Comparison of ENCODE assay signal across 9 mouse cellular contexts in the genomic region with DNA sequence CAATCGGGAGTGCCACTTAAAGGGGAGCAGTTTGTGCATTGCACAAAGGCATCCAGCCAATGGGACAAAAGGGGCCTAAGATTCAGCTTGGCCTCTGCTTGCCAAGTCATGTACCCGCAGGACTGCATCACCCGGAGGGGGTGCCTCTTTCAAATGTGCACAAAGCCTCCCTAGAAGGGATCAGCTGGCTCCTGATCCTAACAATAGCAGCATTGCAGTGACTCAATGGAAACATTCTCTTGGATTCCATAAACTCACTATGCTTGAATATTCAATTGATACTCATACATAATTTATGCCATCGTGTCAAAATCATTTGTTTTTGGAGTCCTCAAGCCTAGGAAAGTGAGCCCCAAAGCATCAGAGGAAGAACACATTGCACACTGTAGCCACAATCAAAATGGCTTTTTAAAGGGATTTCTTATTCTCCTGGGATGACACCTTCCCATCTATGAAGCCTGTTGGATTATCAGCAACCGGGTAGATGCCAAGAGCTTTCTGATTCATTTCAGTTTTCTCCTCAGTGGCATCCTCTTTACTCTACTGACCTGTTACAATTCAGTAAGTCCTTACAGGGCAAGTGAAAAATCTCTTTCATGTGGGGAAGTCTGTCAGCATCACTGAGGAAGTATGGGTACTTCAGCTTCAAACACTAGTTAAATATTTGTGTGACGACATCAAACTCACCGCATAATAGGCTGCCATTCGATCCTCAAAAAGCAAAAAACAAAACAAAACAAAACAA. TPM values are rescaled to one million over a fixed set of nuclear protein-coding genes. Genes with fewer than 3 reads are reported as not detected.
DNase-seq lines count a peak whose midpoint lies in the region; ATAC-seq and TF ChIP-seq lines count a peak whose summit lies in the region.
"Had no signal": no experiment of that assay in that cellular context is flagged by ENCODE, and none has a peak within 500 bp of the region (broad histone marks: within the 10 kb centered on the region; RNA-seq: fewer than 3 reads in every experiment).

No protein-coding gene starts in this region.

- no peaks in the 10 kb centered on the region for H3K9me3 ChIP-seq in hindbrain, embryonic 11.5 days (ENCODE audit: control insufficient read depth, low read length)
- no peaks in the 10 kb centered on the region for H3K9me3 ChIP-seq in neural tube, embryonic 15.5 days (replicated peaks)
- H3K9me3 ChIP-seq in intestine, embryonic 16.5 days (ENCODE audit: control insufficient read depth, low read length): no peaks in the 10 kb centered on the region
- H3K9me3 ChIP-seq in lung, postnatal 0 days (ENCODE audit: low read length): no peaks in the 10 kb centered on the region
- H3K9me3 ChIP-seq: lung, embryonic 15.5 days had no signal

- no peaks in the 10 kb centered on the region for H3K36me3 ChIP-seq in hindbrain, embryonic 11.5 days (ENCODE audit: control insufficient read depth, insufficient read depth, low read length)
- H3K36me3 ChIP-seq in neural tube, embryonic 15.5 days: no peaks in the 10 kb centered on the region
- H3K36me3 ChIP-seq in intestine, embryonic 16.5 days (ENCODE audit: control insufficient read depth, insufficient read depth, low read length): no peaks in the 10 kb centered on the region
- no peaks in the 10 kb centered on the region for H3K36me3 ChIP-seq in lung, postnatal 0 days (ENCODE audit: insufficient read depth, low read length)
- H3K36me3 ChIP-seq: lung, embryonic 15.5 days had no signal

- peak; percentile 93 for ATAC-seq in hindbrain, embryonic 11.5 days (ENCODE audit: low FRiP score)
- peak; percentile 89 for ATAC-seq in neural tube, embryonic 15.5 days (ENCODE audit: low FRiP score)
- no peak for ATAC-seq in intestine, embryonic 16.5 days
- ATAC-seq in lung, postnatal 0 days: no peak

- intact Hi-C loops in left cerebral cortex, postnatal 10 days (cut with DNase I): no loop called here

- H3K27ac ChIP-seq in hindbrain, embryonic 11.5 days (ENCODE audit: low read depth, low read length): peak overlapping the region; percentile 69
- H3K27ac ChIP-seq in neural tube, embryonic 15.5 days (replicated peaks): peak overlapping the region; percentile 46
- no peak overlapping the region for H3K27ac ChIP-seq in intestine, embryonic 16.5 days (ENCODE audit: low read length)
- H3K27ac ChIP-seq in lung, postnatal 0 days (ENCODE audit: low read length): no peak overlapping the region
- H3K27ac ChIP-seq: lung, embryonic 15.5 days had no signal

- H3K4me1 ChIP-seq in hindbrain, embryonic 11.5 days (replicated peaks; ENCODE audit: control insufficient read depth, insufficient read depth, low read length): no peaks in the 10 kb centered on the region
- H3K4me1 ChIP-seq in neural tube, embryonic 15.5 days: no peaks in the 10 kb centered on the region
- no peaks in the 10 kb centered on the region for H3K4me1 ChIP-seq in intestine, embryonic 16.5 days (ENCODE audit: control insufficient read depth, insufficient read depth, low read length)
- H3K4me1 ChIP-seq in lung, postnatal 0 days (ENCODE audit: insufficient read depth, low read depth, low read length): no peaks in the 10 kb centered on the region
- H3K4me1 ChIP-seq: lung, embryonic 15.5 days had no signal

- peak; percentile 33 to 51 for DNase-seq in cerebellum, postnatal 4 days (ENCODE audit: low spot score in 2 of 2)
- no peak for DNase-seq in cerebellum, adult 11 months
- peak; percentile 56 for DNase-seq in hindbrain, embryonic 11.5 days (ENCODE audit: low spot score)
- peak; percentile 56 to 70 for DNase-seq in left cerebral cortex, postnatal 10 days (ENCODE audit: extremely low spot score in 1 of 2, low spot score in 2 of 2)
- no peak for DNase-seq in kidney, adult 8-10 months
- no peak for DNase-seq in lung, postnatal 0 days (ENCODE audit: low spot score)

- no peak overlapping the region for H3K4me3 ChIP-seq in hindbrain, embryonic 11.5 days (ENCODE audit: low read depth, low read length)
- no peak overlapping the region for H3K4me3 ChIP-seq in neural tube, embryonic 15.5 days (replicated peaks)
- no peak overlapping the region for H3K4me3 ChIP-seq in intestine, embryonic 16.5 days (ENCODE audit: low read length)
- H3K4me3 ChIP-seq in lung, postnatal 0 days (ENCODE audit: low read depth, low read length): no peak overlapping the region
- H3K4me3 ChIP-seq: lung, embryonic 15.5 days had no signal

- no peak for TF ChIP-seq CTCF in lung, postnatal 0 days (IDR thresholded peaks at IDR 0.05)

- H3K4me2 ChIP-seq in hindbrain, embryonic 11.5 days (replicated peaks; ENCODE audit: low read depth, low read length): no peak overlapping the region
- no peak overlapping the region for H3K4me2 ChIP-seq in neural tube, embryonic 15.5 days
- H3K4me2 ChIP-seq in intestine, embryonic 16.5 days (ENCODE audit: low read depth, low read length): no peak overlapping the region
- H3K4me2 ChIP-seq in lung, postnatal 0 days (replicated peaks; ENCODE audit: low read depth, low read length): no peak overlapping the region
- H3K4me2 ChIP-seq: lung, embryonic 15.5 days had no signal

- no peak overlapping the region for H3K9ac ChIP-seq in hindbrain, embryonic 11.5 days (ENCODE audit: low read depth, low read length)
- no peak overlapping the region for H3K9ac ChIP-seq in neural tube, embryonic 15.5 days (replicated peaks)
- H3K9ac ChIP-seq in intestine, embryonic 16.5 days (ENCODE audit: low read depth, low read length): no peak overlapping the region
- no peak overlapping the region for H3K9ac ChIP-seq in lung, postnatal 0 days (replicated peaks; ENCODE audit: low read depth)
- H3K9ac ChIP-seq: lung, embryonic 15.5 days had no signal

- no peak for TF ChIP-seq EP300 in lung, postnatal 0 days (IDR thresholded peaks at IDR 0.05)

- no peaks in the 10 kb centered on the region for H3K27me3 ChIP-seq in hindbrain, embryonic 11.5 days (ENCODE audit: control insufficient read depth, insufficient read depth, low read length)
- H3K27me3 ChIP-seq in neural tube, embryonic 15.5 days (replicated peaks): no peaks in the 10 kb centered on the region
- H3K27me3 ChIP-seq in intestine, embryonic 16.5 days (replicated peaks; ENCODE audit: control insufficient read depth, insufficient read depth, low read length): no peaks in the 10 kb centered on the region
- H3K27me3 ChIP-seq in lung, postnatal 0 days (replicated peaks; ENCODE audit: insufficient read depth, low read length): no peaks in the 10 kb centered on the region
- H3K27me3 ChIP-seq: lung, embryonic 15.5 days had no signal

- WGBS in hindbrain, embryonic 11.5 days: 55% methylated on average over 8 of the region's 8 CpGs
- WGBS in neural tube, embryonic 15.5 days: 43% methylated on average over 8 of the region's 8 CpGs
- 82% methylated on average over 8 of the region's 8 CpGs for WGBS in intestine, embryonic 16.5 days
- WGBS in lung, postnatal 0 days: 78% methylated on average over 8 of the region's 8 CpGs

RNA-seq across cellular contexts. Expression of gene Cemip2, which starts 54.1 kb away (rescaled TPM):
- 85.6 and 91.3 TPM in 2 replicates for polyA plus RNA-seq in hindbrain, embryonic 11.5 days (2014; fragmentation: Nextera tagmentation; extraction: Ambion mirVana)
- total RNA-seq in left cerebral cortex, postnatal 10 days (2021): 10 to 100 TPM; 17.2 TPM
- 16.0 and 16.9 TPM in 2 replicates for polyA plus RNA-seq in neural tube, embryonic 15.5 days (2015; fragmentation: Nextera tagmentation; extraction: Ambion mirVana)
- polyA plus RNA-seq in intestine, embryonic 16.5 days (2015; fragmentation: Nextera tagmentation; extraction: Ambion mirVana): 7.3 and 8.0 TPM in 2 replicates
- 46.7 and 47.2 TPM in 2 replicates for polyA plus RNA-seq in lung, postnatal 0 days (2015; fragmentation: Nextera tagmentation; extraction: Ambion mirVana)

Comparison
In these comparisons a context has a peak if more than half of its experiments do, and no peak if none do; other contexts are left out.
1. DNase-seq: peak in cerebellum, postnatal 4 days (2 of 2), hindbrain, embryonic 11.5 days (single experiment) and left cerebral cortex, postnatal 10 days (2 of 2); none in cerebellum, adult 11 months (single experiment), kidney, adult 8-10 months (0 of 2) and lung, postnatal 0 days (single experiment).
2. ATAC-seq: peak in hindbrain, embryonic 11.5 days (single experiment) and neural tube, embryonic 15.5 days (single experiment); none in intestine, embryonic 16.5 days (single experiment) and lung, postnatal 0 days (single experiment).
3. H3K27ac ChIP-seq: peak in hindbrain, embryonic 11.5 days (single experiment) and neural tube, embryonic 15.5 days (single experiment); none in intestine, embryonic 16.5 days (single experiment) and lung, postnatal 0 days (single experiment).